Mouse (Mus musculus) heart, adult 2 months (tissue): ENCODE measurements at regions not wholly inside any gene's neighbourhood (a gene's known extent, or its start where the extent isn't known, plus 50 kb on each side); places are given as distances from the start of the nearest gene placed in this dataset.

Experiments used
- CTCF ChIP-seq: fragments of 200-600 bp; IDR thresholded peaks from 2 replicates; pipeline ENCODE4 v1.8.1; 2022; ENCODE audit warnings: antibody characterized with exemption, mild to moderate bottlenecking, moderate library complexity
- EP300 ChIP-seq: fragments of 200-500 bp; IDR thresholded peaks from 2 replicates; pipeline ENCODE4 v1.6.1; 2011; ENCODE audit warnings: low read depth, low read length, control low read depth; ENCODE audit not compliant: insufficient read depth
- POLR2A ChIP-seq: fragments of 200-500 bp; IDR thresholded peaks from 2 replicates; pipeline ENCODE4 v1.6.1; 2011; ENCODE audit warnings: mild to moderate bottlenecking, low read depth, low read length, control low read depth; ENCODE audit not compliant: insufficient read depth

- no peak for TF ChIP-seq POLR2A
- TF ChIP-seq CTCF, result no peak
- TF ChIP-seq EP300, result 0 out of 2 replicates have a peak, but pooled peaks have one; percentile 50
Measured at GRCm38 (mm10) chr1:73362122-73362521, 346.4 kb upstream of the Tnp1 start.
